Mouse (Mus musculus): ENCODE data around the gene Insyn1.
A peak's percentile ranks its signal among the peaks of the same experiment; 100 is the strongest.

Gene Insyn1

GRCm38 (mm10) chr9:58535447-58536134 lies 47.2 kb downstream of the Insyn1 start:
- no peak for DNase-seq

- no peak for DNase-seq
These were observed 49.4 kb downstream of the Insyn1 start for GRCm38 (mm10) chr9:58537774-58538173.

- DNase-seq, result peak; percentile 50
These were observed 51.5 kb downstream of the Insyn1 start for GRCm38 (mm10) chr9:58539886-58540285.

GRCm38 (mm10) chr9:58541895-58542338 lies 53.5 kb downstream of the Insyn1 start:
- DNase-seq, result peak; percentile 50

GRCm38 (mm10) chr9:58544879-58545324 lies 56.5 kb downstream of the Insyn1 start:
- DNase-seq, result no peak

GRCm38 (mm10) chr9:58545428-58545827 lies 57.0 kb downstream of the Insyn1 start:
- DNase-seq, result no peak

GRCm38 (mm10) chr9:58546630-58547360 lies 58.4 kb downstream of the Insyn1 start:
- peak; percentile 64 for DNase-seq

- no peak for DNase-seq
These were observed 60.5 kb downstream of the Insyn1 start for GRCm38 (mm10) chr9:58548897-58549296.

Data from cerebellum, adult 11 months (tissue).